Mouse (Mus musculus): Measurements from ENCODE around the gene Rbp7. TPM values are rescaled to one million over a fixed set of nuclear protein-coding genes. Genes with fewer than 3 reads are reported as not detected.
A peak's percentile ranks its signal among the peaks of the same experiment; 100 is the strongest.

Rbp7 gene
- total and polyA plus RNA-seq, 2 experiments: not detected

- DNase-seq (ENCODE audit: extremely low read depth, low read depth, low spot score): no peak
- no peaks in the 10 kb centered on the region for H3K36me3 ChIP-seq (ENCODE audit: control insufficient read depth, insufficient read depth, low read length)
- no peak overlapping the region for H3K27ac ChIP-seq (replicated peaks; ENCODE audit: insufficient read depth, low read depth, low read length)
- H3K79me2 ChIP-seq (ENCODE audit: control insufficient read depth, insufficient read depth, low read length): peaks cover 52% of the 10 kb centered on the region
- TF ChIP-seq POLR2A (IDR thresholded peaks at IDR 0.05; ENCODE audit: extremely low read depth, insufficient read depth, low read length) (no peak), CTCF (IDR thresholded peaks at IDR 0.05; ENCODE audit: low read depth, low read length) (no peak)
- H3K4me3 ChIP-seq (ENCODE audit: insufficient read depth, low read depth, low read length): no peak overlapping the region
- no peaks in the 10 kb centered on the region for H3K27me3 ChIP-seq (ENCODE audit: control insufficient read depth, insufficient read depth, low read length)
- 80% methylated on average over 19 of the region's 19 CpGs for WGBS
- peaks cover 17% of the 10 kb centered on the region for H3K4me1 ChIP-seq (ENCODE audit: control insufficient read depth, insufficient read depth, low read length)
- no peak overlapping the region for H3K9ac ChIP-seq (ENCODE audit: low read depth, low read length)
Measured at GRCm38 (mm10) chr4:149404640-149405465, 49.9 kb downstream of the Rbp7 start.

- Histone ChIP-seq H3K27me3 (ENCODE audit: control insufficient read depth, insufficient read depth, low read length) (no peaks in the 10 kb centered on the region), H3K9ac (ENCODE audit: low read depth, low read length) (no peak overlapping the region), H3K4me3 (ENCODE audit: insufficient read depth, low read depth, low read length) (no peak overlapping the region), H3K4me1 (ENCODE audit: control insufficient read depth, insufficient read depth, low read length) (peaks cover 26% of the 10 kb centered on the region), H3K27ac (replicated peaks; ENCODE audit: insufficient read depth, low read depth, low read length) (no peak overlapping the region), H3K79me2 (ENCODE audit: control insufficient read depth, insufficient read depth, low read length) (peaks cover 46% of the 10 kb centered on the region), H3K36me3 (ENCODE audit: control insufficient read depth, insufficient read depth, low read length) (no peaks in the 10 kb centered on the region)
- 43% methylated on average over 6 of the region's 6 CpGs for WGBS
- DNase-seq (ENCODE audit: extremely low read depth, low read depth, low spot score): no peak
- TF ChIP-seq CTCF (IDR thresholded peaks at IDR 0.05; ENCODE audit: low read depth, low read length): no peak
- TF ChIP-seq POLR2A (IDR thresholded peaks at IDR 0.05; ENCODE audit: extremely low read depth, insufficient read depth, low read length): no peak
Measured at GRCm38 (mm10) chr4:149403037-149403436, 51.7 kb downstream of the Rbp7 start.

GRCm38 (mm10) chr4:149401591-149401982, 53.2 kb downstream of the Rbp7 start:
- WGBS: 73% methylated on average over 8 of the region's 8 CpGs
- H3K27me3 ChIP-seq (ENCODE audit: control insufficient read depth, insufficient read depth, low read length): no peaks in the 10 kb centered on the region
- no peak overlapping the region for H3K4me3 ChIP-seq (ENCODE audit: insufficient read depth, low read depth, low read length)
- H3K27ac ChIP-seq (replicated peaks; ENCODE audit: insufficient read depth, low read depth, low read length): no peak overlapping the region
- peaks cover 22% of the 10 kb centered on the region for H3K4me1 ChIP-seq (ENCODE audit: control insufficient read depth, insufficient read depth, low read length)
- TF ChIP-seq CTCF (IDR thresholded peaks at IDR 0.05; ENCODE audit: low read depth, low read length) (no peak), POLR2A (IDR thresholded peaks at IDR 0.05; ENCODE audit: extremely low read depth, insufficient read depth, low read length) (no peak)
- H3K79me2 ChIP-seq (ENCODE audit: control insufficient read depth, insufficient read depth, low read length): peaks cover 41% of the 10 kb centered on the region
- no peak for DNase-seq (ENCODE audit: extremely low read depth, low read depth, low spot score)
- H3K9ac ChIP-seq (ENCODE audit: low read depth, low read length): no peak overlapping the region
- 0 out of 2 replicates have a peak, but pooled peaks cover 2% of the 10 kb centered on the region for H3K36me3 ChIP-seq (ENCODE audit: control insufficient read depth, insufficient read depth, low read length)

- DNase-seq (ENCODE audit: extremely low read depth, low read depth, low spot score): peak; percentile 41
- TF ChIP-seq POLR2A (IDR thresholded peaks at IDR 0.05; ENCODE audit: extremely low read depth, insufficient read depth, low read length) (no peak), CTCF (IDR thresholded peaks at IDR 0.05; ENCODE audit: low read depth, low read length) (no peak)
- H3K4me3 ChIP-seq (ENCODE audit: insufficient read depth, low read depth, low read length): no peak overlapping the region
- 67% methylated on average over 12 of the region's 12 CpGs for WGBS
- H3K79me2 ChIP-seq (ENCODE audit: control insufficient read depth, insufficient read depth, low read length): peaks cover 37% of the 10 kb centered on the region
- H3K27me3 ChIP-seq (ENCODE audit: control insufficient read depth, insufficient read depth, low read length): no peaks in the 10 kb centered on the region
- no peak overlapping the region for H3K27ac ChIP-seq (replicated peaks; ENCODE audit: insufficient read depth, low read depth, low read length)
- H3K36me3 ChIP-seq (ENCODE audit: control insufficient read depth, insufficient read depth, low read length): 0 out of 2 replicates have a peak, but pooled peaks cover 2% of the 10 kb centered on the region
- H3K4me1 ChIP-seq (ENCODE audit: control insufficient read depth, insufficient read depth, low read length): peaks cover 24% of the 10 kb centered on the region
- H3K9ac ChIP-seq (ENCODE audit: low read depth, low read length): no peak overlapping the region
Measured at GRCm38 (mm10) chr4:149400878-149401590, 53.7 kb downstream of the Rbp7 start.

Other genes starting within 250 kb of the Rbp7 start
- 74.4 and 94.2 TPM in 2 replicates for gene Kif1b, start 147.3 kb downstream of the Rbp7 start, total RNA-seq (2014; rRNA removed)
- gene Kif1b, start 147.3 kb downstream of the Rbp7 start, polyA plus RNA-seq (2012; rRNA removed): 38.4 and 41.2 TPM in 2 replicates
- 22.4 and 23.3 TPM in 2 replicates for gene Ube4b, start 28.2 kb downstream of the Rbp7 start, total RNA-seq (2014; rRNA removed)
- 28.2 and 30.0 TPM in 2 replicates for gene Ube4b, start 28.2 kb downstream of the Rbp7 start, polyA plus RNA-seq (2012; rRNA removed)
- not detected in 2 replicates for gene Tmem274, start 22.4 kb upstream of the Rbp7 start, total RNA-seq (2014; rRNA removed)
- not detected in 2 replicates for gene Tmem274, start 22.4 kb upstream of the Rbp7 start, polyA plus RNA-seq (2012; rRNA removed)
- 12.8 and 14.4 TPM in 2 replicates for gene Nmnat1, start 30.2 kb upstream of the Rbp7 start, total RNA-seq (2014; rRNA removed)
- gene Nmnat1, start 30.2 kb upstream of the Rbp7 start, polyA plus RNA-seq (2012; rRNA removed): 17.4 and 19.8 TPM in 2 replicates
- 5.3 and 5.6 TPM in 2 replicates for gene Lzic, start 30.3 kb upstream of the Rbp7 start, total RNA-seq (2014; rRNA removed)
- 3.5 and 5.7 TPM in 2 replicates for gene Lzic, start 30.3 kb upstream of the Rbp7 start, polyA plus RNA-seq (2012; rRNA removed)
- 4.9 and 6.6 TPM in 2 replicates for gene Ctnnbip1, start 63.3 kb upstream of the Rbp7 start, total RNA-seq (2014; rRNA removed)
- 9.7 and 9.9 TPM in 2 replicates for gene Ctnnbip1, start 63.3 kb upstream of the Rbp7 start, polyA plus RNA-seq (2012; rRNA removed)
- 2.3 and 2.8 TPM in 2 replicates for gene Clstn1, start 131.5 kb upstream of the Rbp7 start, total RNA-seq (2014; rRNA removed)
- 1.4 and 1.5 TPM in 2 replicates for gene Clstn1, start 131.5 kb upstream of the Rbp7 start, polyA plus RNA-seq (2012; rRNA removed)
- 2.3 and 3.0 TPM in 2 replicates for gene Pik3cd, start 247.6 kb upstream of the Rbp7 start, total RNA-seq (2014; rRNA removed)
- 1.6 and 2.2 TPM in 2 replicates for gene Pik3cd, start 247.6 kb upstream of the Rbp7 start, polyA plus RNA-seq (2012; rRNA removed)

Data from liver, adult 2 months (tissue).